Mouse (Mus musculus) embryonic facial prominence, embryonic 14.5 days (tissue): ENCODE results near the gene Gm10840. TPM values are rescaled to one million over a fixed set of nuclear protein-coding genes. Genes with fewer than 3 reads are reported as not detected.
A peak's percentile ranks its signal among the peaks of the same experiment; 100 is the strongest.

Experiments used
- ATAC-seq: fragments of 200-750 bp; cut with Nextera tagmentation; 2 replicates; pipeline ENCODE4 v1.8.0; 2017; ENCODE audit warnings: low read depth, moderate number of reproducible peaks, moderate TSS enrichment
- DNase-seq: peaks from one replicate; pipeline ENCODE4 v3.0.0-alpha.2; 2015; ENCODE audit warnings: low spot score
- H3K27ac ChIP-seq: fragments of 300-500 bp; sonication (generic); replicated peaks from 2 replicates; pipeline ENCODE4 v1.5.1; 2014; ENCODE audit warnings: low read depth, mild to moderate bottlenecking, low read length, moderate library complexity
- H3K27me3 ChIP-seq: fragments of 300-500 bp; sonication (generic); replicated peaks from 2 replicates; pipeline ENCODE4 v1.6.1; 2014; ENCODE audit warnings: low read length; ENCODE audit not compliant: control insufficient read depth, insufficient read depth
- H3K36me3 ChIP-seq: fragments of 300-500 bp; sonication (generic); 2 replicates; pipeline ENCODE4 v1.6.1; 2014; ENCODE audit warnings: low read length, mixed read lengths; ENCODE audit not compliant: control insufficient read depth, insufficient read depth
- H3K4me1 ChIP-seq: fragments of 300-500 bp; sonication (generic); 2 replicates; pipeline ENCODE4 v1.6.1; 2014; ENCODE audit warnings: antibody characterized with exemption, low read length; ENCODE audit not compliant: control insufficient read depth, insufficient read depth
- H3K4me2 ChIP-seq: fragments of 300-500 bp; sonication (generic); 2 replicates; pipeline ENCODE4 v1.6.1; 2014; ENCODE audit warnings: low read depth, mild to moderate bottlenecking, low read length, moderate library complexity, mixed read lengths
- H3K4me3 ChIP-seq: fragments of 300-500 bp; sonication (generic); 2 replicates; pipeline ENCODE4 v1.5.1; 2014; ENCODE audit warnings: low read depth, mild to moderate bottlenecking, low read length
- H3K9ac ChIP-seq: fragments of 300-500 bp; sonication (generic); 2 replicates; pipeline ENCODE4 v1.6.1; 2014; ENCODE audit warnings: low read depth, mild to moderate bottlenecking, low read length, moderate library complexity, mixed read lengths
- H3K9me3 ChIP-seq: fragments of 300-500 bp; sonication (generic); 2 replicates; pipeline ENCODE4 v1.6.1; 2016; ENCODE audit warnings: low read length; ENCODE audit not compliant: control insufficient read depth
- WGBS: fragments of 180-500 bp; shearing (Covaris S2); extraction: QIAGEN DNeasy Blood & Tissue Kit; methylation state at CpG from one replicate; pipeline ENCODE4 v1.1.7; 2014; 5-methylcytosine and 5-hydroxymethylcytosine counted together
- polyA plus RNA-seq: library from polyadenylated mRNA; unstranded; fragments of >200 nt; fragmentation: Nextera tagmentation; extraction: Ambion mirVana; gene quantifications from 2 replicates; pipeline ENCODE4 v1.2.1, GENCODE M21; 2014

The Gm10840 gene
- polyA plus RNA-seq, 1 experiment from 2014 or later, result not detected

- no peak overlapping the region for H3K9ac ChIP-seq
- H3K27ac ChIP-seq, result peak overlapping the region; percentile 55; the same call in 1 of the 2 replicates
- no peaks in the 10 kb centered on the region for H3K9me3 ChIP-seq
- DNase-seq (no peak), ATAC-seq (no peak)
- H3K36me3 ChIP-seq, result peaks cover 26% of the 10 kb centered on the region
- H3K27me3 ChIP-seq, result no peaks in the 10 kb centered on the region
- H3K4me2 ChIP-seq, result no peak overlapping the region
- no peak overlapping the region for H3K4me3 ChIP-seq
- WGBS, result 93% methylated on average over 2 of the region's 2 CpGs
- no peaks in the 10 kb centered on the region; the same call in 1 of the 2 replicates for H3K4me1 ChIP-seq
Observed at GRCm38 (mm10) chr11:106180449-106180801, 19.8 kb downstream of the Gm10840 start.

- WGBS, result 90% methylated on average over 4 of the region's 4 CpGs
- H3K27me3 ChIP-seq, result no peaks in the 10 kb centered on the region
- DNase-seq (no peak), ATAC-seq (no peak)
- H3K36me3 ChIP-seq, result peaks cover 25% of the 10 kb centered on the region
- peaks cover 1% of the 10 kb centered on the region for H3K4me1 ChIP-seq
- no peak overlapping the region for H3K9ac ChIP-seq
- no peaks in the 10 kb centered on the region for H3K9me3 ChIP-seq
- H3K4me2 ChIP-seq, result no peak overlapping the region
- H3K27ac ChIP-seq, result no peak overlapping the region
- H3K4me3 ChIP-seq, result no peak overlapping the region
Observed at GRCm38 (mm10) chr11:106187326-106187725, 26.7 kb downstream of the Gm10840 start.

- Histone ChIP-seq H3K36me3 (peaks cover 6% of the 10 kb centered on the region; the same call in 1 of the 2 replicates), H3K9me3 (no peaks in the 10 kb centered on the region), H3K27me3 (no peaks in the 10 kb centered on the region), H3K4me2 (no peak overlapping the region), H3K4me3 (no peak overlapping the region), H3K9ac (no peak overlapping the region), H3K27ac (no peak overlapping the region), H3K4me1 (peaks cover 5% of the 10 kb centered on the region)
- DNase-seq (no peak), ATAC-seq (no peak)
- 90% methylated on average over 3 of the region's 3 CpGs for WGBS
Observed at GRCm38 (mm10) chr11:106191716-106192115, 31.1 kb downstream of the Gm10840 start.

GRCm38 (mm10) chr11:106192241-106192640 lies 31.6 kb downstream of the Gm10840 start:
- WGBS, result 83% methylated on average over 5 of the region's 5 CpGs
- Histone ChIP-seq H3K4me1 (peaks cover 5% of the 10 kb centered on the region), H3K9me3 (no peaks in the 10 kb centered on the region), H3K4me2 (peak overlapping the region; percentile 74), H3K27me3 (no peaks in the 10 kb centered on the region), H3K36me3 (peaks cover 9% of the 10 kb centered on the region), H3K27ac (no peak overlapping the region; the same call in 1 of the 2 replicates), H3K9ac (peak overlapping the region; percentile 82; the same call in 1 of the 2 replicates), H3K4me3 (peak overlapping the region; percentile 78)
- ATAC-seq, result no peak
- no peak for DNase-seq

GRCm38 (mm10) chr11:106192657-106193370 lies 32.2 kb downstream of the Gm10840 start:
- no peaks in the 10 kb centered on the region for H3K9me3 ChIP-seq
- WGBS, result 6% methylated on average over 19 of the region's 19 CpGs
- no peak for DNase-seq
- H3K9ac ChIP-seq, result peak overlapping the region; percentile 82
- ATAC-seq, result peak; percentile 64
- peak overlapping the region; percentile 78 for H3K4me3 ChIP-seq
- peak overlapping the region; percentile 86 for H3K27ac ChIP-seq
- H3K4me1 ChIP-seq, result peaks cover 5% of the 10 kb centered on the region
- H3K27me3 ChIP-seq, result no peaks in the 10 kb centered on the region
- peak overlapping the region; percentile 74 for H3K4me2 ChIP-seq
- H3K36me3 ChIP-seq, result peaks cover 14% of the 10 kb centered on the region

GRCm38 (mm10) chr11:106193371-106194154 lies 32.9 kb downstream of the Gm10840 start:
- Histone ChIP-seq H3K27ac (peak overlapping the region; percentile 86), H3K4me3 (peak overlapping the region; percentile 78), H3K9ac (peak overlapping the region; percentile 82), H3K27me3 (no peaks in the 10 kb centered on the region), H3K9me3 (no peaks in the 10 kb centered on the region), H3K4me1 (peaks cover 5% of the 10 kb centered on the region), H3K36me3 (peaks cover 22% of the 10 kb centered on the region), H3K4me2 (peak overlapping the region; percentile 74)
- peak; percentile 99 for DNase-seq
- ATAC-seq, result peak; percentile 96
- WGBS, result 0% methylated on average over 23 of the region's 44 CpGs

DNA sequence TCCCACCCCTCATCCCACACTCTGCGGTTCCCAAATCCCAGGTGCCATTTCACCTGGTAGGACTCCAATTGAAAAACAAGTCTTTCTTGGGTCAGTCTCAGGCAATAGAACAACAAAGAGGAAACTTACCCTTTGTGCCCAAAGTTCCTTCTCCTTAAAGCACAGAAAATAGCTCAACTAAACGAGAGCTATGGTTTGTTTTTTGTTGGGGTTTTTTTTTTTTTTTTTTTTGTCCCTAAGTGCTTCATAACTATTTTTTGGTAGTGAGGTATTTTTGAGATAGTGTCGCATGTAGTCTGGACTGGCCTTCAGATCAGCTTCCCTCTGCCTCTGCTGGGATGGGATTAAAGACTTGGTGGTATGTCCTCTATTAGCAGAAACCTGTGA lies 33.5 kb downstream of the Gm10840 start:
- 28% methylated on average over 3 of the region's 3 CpGs for WGBS
- Histone ChIP-seq H3K9ac (peak overlapping the region; percentile 82), H3K4me2 (peak overlapping the region; percentile 74), H3K9me3 (no peaks in the 10 kb centered on the region), H3K4me3 (peak overlapping the region; percentile 78), H3K36me3 (peaks cover 28% of the 10 kb centered on the region), H3K4me1 (peaks cover 5% of the 10 kb centered on the region), H3K27ac (peak overlapping the region; percentile 82), H3K27me3 (no peaks in the 10 kb centered on the region)
- no peak for ATAC-seq
- DNase-seq, result no peak

GRCm38 (mm10) chr11:106194891-106195290 lies 34.2 kb downstream of the Gm10840 start:
- WGBS, result 89% methylated on average over 7 of the region's 7 CpGs

More at GRCm38 (mm10) chr11:106194891-106195290, 34.2 kb downstream of the Gm10840 start:
- DNase-seq (no peak), ATAC-seq (no peak)
- no peak overlapping the region for H3K9ac ChIP-seq
- H3K27ac ChIP-seq, result no peak overlapping the region
- no peak overlapping the region for H3K4me2 ChIP-seq
- no peaks in the 10 kb centered on the region for H3K27me3 ChIP-seq
- peaks cover 32% of the 10 kb centered on the region for H3K36me3 ChIP-seq
- no peaks in the 10 kb centered on the region for H3K9me3 ChIP-seq
- H3K4me3 ChIP-seq, result no peak overlapping the region
- peaks cover 5% of the 10 kb centered on the region for H3K4me1 ChIP-seq
